Mouse (Mus musculus) heart, postnatal 14 days (tissue): ENCODE measurements around the gene Olfr91. TPM values are rescaled to one million over a fixed set of nuclear protein-coding genes. Genes with fewer than 3 reads are reported as not detected.
"Not testable (repeated sequence)": the region's sequence is repeated elsewhere in the genome, so short reads cannot be mapped to it uniquely, and the experiment has no call there.

Experiments used
- DNase-seq, 2 experiments: peaks; one replicate each; pipeline ENCODE4 v3.0.0; 2021 to 2022
- intact Hi-C: fragments of 180-260 bp; cut with DNase I; formaldehyde crosslinking; loops from one replicate; pipeline ENCODE4 v1.15.1; 2025
- long read RNA-seq, 2 experiments: library from polyadenylated mRNA; stranded (forward); transcript quantifications; one replicate each; pipeline ENCODE4 v2.0.0; 2021
- total RNA-seq, 2 experiments: library from RNA; stranded (reverse); gene quantifications; 2 replicates each; pipeline ENCODE4 v1.2.3; 2021

The Olfr91 gene
- total RNA-seq, result not detected
- long read RNA-seq, experiment 1, result 0 reads
- long read RNA-seq, experiment 2, result 0 reads

- intact Hi-C loops, result no loop called here
- DNase-seq, result no peak
These were observed at the start of gene Olfr91 for GRCm38 (mm10) chr17:37098178-37098577. Olfr91 (minus strand) TSS chr17:37098278.

- intact Hi-C loops, DNase-seq: not testable (repeated sequence)
These were observed 33.3 kb upstream of the Olfr91 start for GRCm38 (mm10) chr17:37131366-37131765.

GRCm38 (mm10) chr17:37119988-37120387 lies 21.9 kb upstream of the Olfr91 start, which contains the start of gene Olfr92:
Olfr92 (minus strand) TSS chr17:37120088.
- DNase-seq, result no peak
- intact Hi-C loops, result loop anchor here (2.0 kb wide), 1 partner anchor 63 kb away; no protein-coding TSS in a partner anchor

- no peak for DNase-seq
- intact Hi-C loops, result no loop called here
These were observed 4.8 kb downstream of the Olfr91 start for GRCm38 (mm10) chr17:37093289-37093688.

GRCm38 (mm10) chr17:37092198-37092597 lies 5.9 kb downstream of the Olfr91 start:
- intact Hi-C loops, result no loop called here
- DNase-seq, result no peak

- DNase-seq, result no peak
- intact Hi-C loops, result no loop called here
These were observed 9.7 kb downstream of the Olfr91 start, which contains the start of gene Olfr90 for GRCm38 (mm10) chr17:37088399-37088798. Olfr90 (minus strand) TSS chr17:37088499.

GRCm38 (mm10) chr17:37085545-37085944 lies 12.5 kb downstream of the Olfr91 start:
- intact Hi-C loops, result no loop called here
- DNase-seq, result no peak

- intact Hi-C loops, result no loop called here
- DNase-seq, result no peak
These were observed 13.4 kb downstream of the Olfr91 start for GRCm38 (mm10) chr17:37084632-37085031.

- peak; percentile 66 to 76 for DNase-seq
- intact Hi-C loops, result loop anchor here (1.0 kb wide), 1 partner anchor 120 kb away; no protein-coding TSS in a partner anchor
These were observed 14.8 kb downstream of the Olfr91 start for GRCm38 (mm10) chr17:37083327-37083726.

- no peak for DNase-seq
- intact Hi-C loops, result no loop called here
These were observed 16.4 kb downstream of the Olfr91 start for GRCm38 (mm10) chr17:37081659-37082058.

GRCm38 (mm10) chr17:37080119-37080518 lies 18.0 kb downstream of the Olfr91 start:
- intact Hi-C loops, result no loop called here
- peak; percentile 26 to 36 for DNase-seq

GRCm38 (mm10) chr17:37078990-37079389 lies 19.1 kb downstream of the Olfr91 start:
- intact Hi-C loops, result no loop called here
- DNase-seq, result no peak

GRCm38 (mm10) chr17:37078193-37078592 lies 19.9 kb downstream of the Olfr91 start:
- DNase-seq, result no peak
- intact Hi-C loops, result no loop called here

- no peak for DNase-seq
- intact Hi-C loops, result no loop called here
These were observed 22.3 kb downstream of the Olfr91 start for GRCm38 (mm10) chr17:37075766-37076165.

- no peak for DNase-seq
- intact Hi-C loops, result no loop called here
These were observed 22.9 kb downstream of the Olfr91 start for GRCm38 (mm10) chr17:37075181-37075580.

GRCm38 (mm10) chr17:37072730-37073276 lies 25.3 kb downstream of the Olfr91 start:
- no peak for DNase-seq
- intact Hi-C loops, result no loop called here

- no peak for DNase-seq
- intact Hi-C loops, result no loop called here
These were observed 25.9 kb downstream of the Olfr91 start for GRCm38 (mm10) chr17:37072080-37072729.

GRCm38 (mm10) chr17:37070121-37070520 lies 28.0 kb downstream of the Olfr91 start:
- no peak for DNase-seq
- intact Hi-C loops, result no loop called here

GRCm38 (mm10) chr17:37067861-37068260 lies 30.2 kb downstream of the Olfr91 start:
- no peak for DNase-seq
- intact Hi-C loops, result no loop called here

GRCm38 (mm10) chr17:37065993-37066392 lies 32.1 kb downstream of the Olfr91 start:
- no peak for DNase-seq
- intact Hi-C loops, result no loop called here

GRCm38 (mm10) chr17:37063686-37064495 lies 34.2 kb downstream of the Olfr91 start:
- DNase-seq, result no peak
- intact Hi-C loops, result no loop called here
